Mouse (Mus musculus) intestine, embryonic 15.5 days (tissue): ENCODE data around the gene Lrrc8b. TPM values are rescaled to one million over a fixed set of nuclear protein-coding genes. Genes with fewer than 3 reads are reported as not detected.

ENCODE experiments used
- ATAC-seq: fragments of 200-750 bp; cut with Nextera tagmentation; 2 replicates; pipeline ENCODE4 v1.8.0; 2017; ENCODE audit warnings: moderate TSS enrichment, moderate library complexity
- H3K27ac ChIP-seq: fragments of 300-500 bp; sonication (generic); 2 replicates; pipeline ENCODE4 v1.5.1; 2015; ENCODE audit warnings: mild to moderate bottlenecking, inconsistent platforms
- H3K27me3 ChIP-seq: fragments of 300-500 bp; sonication (generic); replicated peaks from 2 replicates; pipeline ENCODE4 v1.6.1; 2015; ENCODE audit warnings: inconsistent platforms
- H3K36me3 ChIP-seq: fragments of 300-500 bp; sonication (generic); 2 replicates; pipeline ENCODE4 v1.6.1; 2015; ENCODE audit warnings: inconsistent platforms
- H3K4me1 ChIP-seq: fragments of 300-500 bp; sonication (generic); replicated peaks from 2 replicates; pipeline ENCODE4 v1.6.1; 2015; ENCODE audit warnings: inconsistent platforms
- H3K4me2 ChIP-seq: fragments of 300-500 bp; sonication (generic); replicated peaks from 2 replicates; pipeline ENCODE4 v1.6.1; 2015; ENCODE audit warnings: mild to moderate bottlenecking, inconsistent platforms
- H3K4me3 ChIP-seq: fragments of 300-500 bp; sonication (generic); replicated peaks from 2 replicates; pipeline ENCODE4 v1.5.1; 2015; ENCODE audit warnings: inconsistent platforms
- H3K9ac ChIP-seq: fragments of 300-500 bp; sonication (generic); 2 replicates; pipeline ENCODE4 v1.6.1; 2015; ENCODE audit warnings: inconsistent platforms
- H3K9me3 ChIP-seq: fragments of 300-500 bp; sonication (generic); 2 replicates; pipeline ENCODE4 v1.6.1; 2016; ENCODE audit warnings: inconsistent platforms
- WGBS: fragments of 180-500 bp; shearing (Covaris S2); methylation state at CpG from one replicate; pipeline ENCODE4 v1.1.7; 2015; 5-methylcytosine and 5-hydroxymethylcytosine counted together
- polyA plus RNA-seq: library from polyadenylated mRNA; unstranded; fragments of >200 nt; fragmentation: Nextera tagmentation; extraction: Ambion mirVana; gene quantifications from 2 replicates; pipeline ENCODE4 v1.2.1, GENCODE M21; 2015

Gene Lrrc8b
- polyA plus RNA-seq, 1 experiment from 2014 or later, result 6.3 TPM

- no peaks in the 10 kb centered on the region for H3K27me3 ChIP-seq
- H3K4me3 ChIP-seq, result no peak overlapping the region
- no peak overlapping the region for H3K27ac ChIP-seq
- no peaks in the 10 kb centered on the region for H3K9me3 ChIP-seq
- H3K4me1 ChIP-seq, result 0 out of 2 replicates have a peak, but pooled peaks cover 3% of the 10 kb centered on the region
- H3K36me3 ChIP-seq, result no peaks in the 10 kb centered on the region
- H3K9ac ChIP-seq, result no peak overlapping the region
- 53% methylated on average over 10 of the region's 10 CpGs for WGBS
- no peak overlapping the region for H3K4me2 ChIP-seq
- no peak for ATAC-seq
Measured at GRCm38 (mm10) chr5:105492367-105493246, 77.0 kb downstream of the Lrrc8b start.

- ATAC-seq, result no peak
- 89% methylated on average over 7 of the region's 7 CpGs for WGBS
- no peak overlapping the region for H3K4me2 ChIP-seq
Measured at GRCm38 (mm10) chr5:105493377-105493776, 77.8 kb downstream of the Lrrc8b start.

GRCm38 (mm10) chr5:105494246-105494917 is 78.8 kb downstream of the Lrrc8b start:
- Histone ChIP-seq H3K4me2 (0 out of 2 replicates have a peak overlapping the region, but pooled peaks have one; percentile 60), H3K4me3 (no peak overlapping the region), H3K27ac (no peak overlapping the region), H3K4me1 (0 out of 2 replicates have a peak, but pooled peaks cover 3% of the 10 kb centered on the region), H3K9me3 (no peaks in the 10 kb centered on the region), H3K36me3 (no peaks in the 10 kb centered on the region), H3K9ac (no peak overlapping the region), H3K27me3 (no peaks in the 10 kb centered on the region)
- WGBS, result 55% methylated on average over 10 of the region's 10 CpGs
- no peak for ATAC-seq

More at GRCm38 (mm10) chr5:105493377-105493776, 77.8 kb downstream of the Lrrc8b start:
- Histone ChIP-seq H3K4me3 (no peak overlapping the region), H3K27ac (no peak overlapping the region), H3K9ac (no peak overlapping the region), H3K9me3 (no peaks in the 10 kb centered on the region), H3K4me1 (0 out of 2 replicates have a peak, but pooled peaks cover 3% of the 10 kb centered on the region), H3K36me3 (no peaks in the 10 kb centered on the region), H3K27me3 (no peaks in the 10 kb centered on the region)

DNA sequence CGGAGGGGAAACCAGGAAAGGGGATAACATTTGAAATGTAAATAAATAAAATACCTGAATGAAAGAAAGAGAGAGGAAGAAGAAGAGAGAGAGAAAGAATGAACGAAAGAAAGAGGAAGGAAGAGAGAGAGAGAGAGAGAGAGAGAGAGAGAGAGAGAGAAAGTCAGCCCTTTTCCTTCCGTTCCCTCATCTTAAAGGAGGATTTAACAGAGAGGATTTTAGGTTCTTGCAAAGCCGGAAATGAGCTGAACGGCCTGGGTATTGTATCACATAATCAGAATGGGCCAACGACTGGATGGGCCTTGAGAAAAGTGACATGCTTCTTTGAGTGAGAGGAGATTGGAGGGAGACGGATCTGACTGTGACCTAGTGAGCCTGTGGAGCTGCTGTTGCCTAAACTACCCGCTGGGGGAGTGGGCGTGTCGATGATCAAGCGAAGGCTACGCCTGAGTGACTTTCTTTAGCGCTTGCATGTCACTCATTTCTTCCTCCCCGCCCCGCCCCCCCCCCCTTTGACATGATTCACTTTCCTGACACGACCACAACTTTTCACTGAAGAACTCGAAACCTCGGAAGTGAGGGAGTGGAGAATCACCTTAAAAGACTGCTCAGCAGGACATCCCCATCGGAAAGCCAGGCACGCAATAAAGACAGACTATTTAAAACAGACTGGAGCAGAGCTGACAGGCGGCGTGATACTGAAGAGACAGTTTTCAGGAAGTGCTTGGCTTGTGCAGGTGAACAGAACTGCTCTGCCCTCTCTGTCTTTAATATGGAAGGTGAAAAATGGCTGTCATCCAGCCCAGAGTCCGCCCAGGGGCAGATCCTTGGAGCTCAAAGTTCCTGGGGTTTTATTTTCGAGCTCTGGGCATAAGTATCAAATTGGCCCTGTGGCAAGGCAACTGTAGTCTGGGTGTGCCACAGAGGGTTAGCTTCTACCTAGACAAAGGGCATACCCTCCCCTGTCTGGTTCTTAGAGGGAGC is 79.6 kb downstream of the Lrrc8b start:
- Histone ChIP-seq H3K4me2 (peak overlapping the region; percentile 60), H3K36me3 (no peaks in the 10 kb centered on the region), H3K27me3 (no peaks in the 10 kb centered on the region), H3K4me1 (0 out of 2 replicates have a peak, but pooled peaks cover 3% of the 10 kb centered on the region), H3K4me3 (peak overlapping the region; percentile 24), H3K9ac (peak overlapping the region; percentile 20; the same call in 1 of the 2 replicates), H3K27ac (no peak overlapping the region), H3K9me3 (no peaks in the 10 kb centered on the region)
- WGBS, result 10% methylated on average over 22 of the region's 24 CpGs
- peak; percentile 86 for ATAC-seq

DNA sequence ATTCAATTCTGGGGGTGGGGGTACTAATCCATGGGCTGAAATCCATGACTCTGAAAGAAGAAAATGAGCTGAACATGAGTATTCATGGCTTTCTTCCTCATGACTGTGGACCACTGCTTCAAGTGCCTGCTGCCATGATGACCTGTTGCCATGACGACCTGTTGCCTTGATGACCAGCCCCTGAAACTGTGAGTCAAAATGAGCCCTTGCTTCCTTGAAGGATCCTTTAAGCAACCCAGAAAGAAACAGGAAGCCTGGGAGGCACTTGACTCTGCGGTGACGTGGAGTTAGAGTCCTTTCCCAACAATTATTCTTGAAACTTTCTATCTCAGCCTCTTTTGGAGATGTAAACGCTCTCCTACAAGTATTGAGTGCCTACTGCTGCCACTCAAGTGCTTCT is 80.6 kb downstream of the Lrrc8b start:
- Histone ChIP-seq H3K27me3 (no peaks in the 10 kb centered on the region), H3K9me3 (no peaks in the 10 kb centered on the region), H3K4me2 (no peak overlapping the region), H3K27ac (no peak overlapping the region), H3K4me1 (0 out of 2 replicates have a peak, but pooled peaks cover 3% of the 10 kb centered on the region), H3K4me3 (no peak overlapping the region), H3K9ac (no peak overlapping the region), H3K36me3 (no peaks in the 10 kb centered on the region)
- 87% methylated on average over 4 of the region's 4 CpGs for WGBS
- no peak for ATAC-seq

- H3K36me3 ChIP-seq, result no peaks in the 10 kb centered on the region
- 86% methylated on average over 7 of the region's 7 CpGs for WGBS
- no peaks in the 10 kb centered on the region for H3K27me3 ChIP-seq
- ATAC-seq, result no peak
- H3K9me3 ChIP-seq, result no peaks in the 10 kb centered on the region
- no peak overlapping the region for H3K4me2 ChIP-seq
- 0 out of 2 replicates have a peak, but pooled peaks cover 3% of the 10 kb centered on the region for H3K4me1 ChIP-seq
- H3K27ac ChIP-seq, result no peak overlapping the region
- H3K9ac ChIP-seq, result no peak overlapping the region
- H3K4me3 ChIP-seq, result no peak overlapping the region
Measured at GRCm38 (mm10) chr5:105496586-105496985, 81.0 kb downstream of the Lrrc8b start.

- no peaks in the 10 kb centered on the region for H3K36me3 ChIP-seq
- ATAC-seq, result no peak
- no peaks in the 10 kb centered on the region for H3K27me3 ChIP-seq
- no peak overlapping the region for H3K4me2 ChIP-seq
- no peak overlapping the region for H3K9ac ChIP-seq
- no peaks in the 10 kb centered on the region for H3K9me3 ChIP-seq
- H3K4me3 ChIP-seq, result no peak overlapping the region
- no peak overlapping the region for H3K27ac ChIP-seq
- H3K4me1 ChIP-seq, result 0 out of 2 replicates have a peak, but pooled peaks cover 3% of the 10 kb centered on the region
- WGBS, result 61% methylated on average over 4 of the region's 4 CpGs
Measured at GRCm38 (mm10) chr5:105498429-105499000, 82.9 kb downstream of the Lrrc8b start.

GRCm38 (mm10) chr5:105499396-105499795 is 83.8 kb downstream of the Lrrc8b start:
- Histone ChIP-seq H3K4me3 (no peak overlapping the region), H3K9ac (no peak overlapping the region), H3K27me3 (no peaks in the 10 kb centered on the region), H3K27ac (no peak overlapping the region), H3K9me3 (no peaks in the 10 kb centered on the region), H3K36me3 (no peaks in the 10 kb centered on the region), H3K4me1 (0 out of 2 replicates have a peak, but pooled peaks cover 3% of the 10 kb centered on the region), H3K4me2 (no peak overlapping the region)
- no peak for ATAC-seq
- WGBS, result 45% methylated on average over 1 of the region's 1 CpGs

DNA sequence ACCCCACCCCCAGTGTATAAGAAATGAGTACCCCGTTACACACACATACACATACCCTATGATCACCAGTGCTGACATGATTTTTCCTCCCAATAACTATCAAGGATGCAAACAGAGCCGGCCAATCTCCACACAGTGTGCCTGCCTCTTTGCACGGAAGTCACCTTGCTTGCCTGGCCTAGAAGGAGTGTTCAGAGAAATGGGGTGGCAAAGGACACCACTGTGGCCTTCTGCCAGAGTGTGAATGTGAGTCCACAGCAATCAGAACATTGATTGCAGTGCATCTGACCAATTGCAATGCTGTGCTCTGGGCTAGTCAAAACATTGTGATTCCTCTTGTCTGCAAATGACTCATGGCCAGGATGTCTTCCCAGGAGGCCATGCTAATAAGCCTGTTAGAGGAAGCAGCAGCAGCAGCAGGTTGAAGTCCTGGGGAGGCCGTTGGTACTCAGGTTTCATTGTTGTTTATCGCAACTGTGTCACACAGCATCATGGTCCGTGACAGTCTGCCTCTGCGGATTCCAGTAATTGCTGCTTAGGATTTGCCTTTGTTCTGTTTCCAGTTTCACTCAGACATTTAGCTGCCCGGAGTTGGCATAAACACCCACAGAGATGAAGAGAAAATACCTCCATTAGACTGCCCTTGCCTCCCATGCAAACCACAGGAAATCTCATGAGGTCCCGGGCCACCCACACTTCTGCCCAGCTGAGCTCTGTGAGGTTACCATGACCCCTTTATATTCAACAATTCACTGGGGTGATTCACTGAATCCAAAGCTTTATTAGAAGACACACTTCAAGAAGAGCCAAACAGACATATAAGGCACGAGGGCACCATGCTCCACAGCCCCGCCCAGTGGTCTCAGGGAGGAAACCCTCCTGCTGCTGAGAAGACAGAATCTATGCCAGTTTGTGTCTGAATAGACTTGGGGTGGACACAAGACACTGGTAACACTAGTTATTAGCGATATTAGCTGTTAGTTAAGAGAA is 84.9 kb downstream of the Lrrc8b start:
- 58% methylated on average over 12 of the region's 12 CpGs for whole genome bisulfite sequencing
- ATAC-seq, result no peak
- Histone ChIP-seq H3K27ac (no peak overlapping the region), H3K4me3 (no peak overlapping the region), H3K36me3 (no peaks in the 10 kb centered on the region), H3K4me2 (no peak overlapping the region), H3K4me1 (no peaks in the 10 kb centered on the region), H3K27me3 (no peaks in the 10 kb centered on the region), H3K9ac (no peak overlapping the region), H3K9me3 (no peaks in the 10 kb centered on the region)

DNA sequence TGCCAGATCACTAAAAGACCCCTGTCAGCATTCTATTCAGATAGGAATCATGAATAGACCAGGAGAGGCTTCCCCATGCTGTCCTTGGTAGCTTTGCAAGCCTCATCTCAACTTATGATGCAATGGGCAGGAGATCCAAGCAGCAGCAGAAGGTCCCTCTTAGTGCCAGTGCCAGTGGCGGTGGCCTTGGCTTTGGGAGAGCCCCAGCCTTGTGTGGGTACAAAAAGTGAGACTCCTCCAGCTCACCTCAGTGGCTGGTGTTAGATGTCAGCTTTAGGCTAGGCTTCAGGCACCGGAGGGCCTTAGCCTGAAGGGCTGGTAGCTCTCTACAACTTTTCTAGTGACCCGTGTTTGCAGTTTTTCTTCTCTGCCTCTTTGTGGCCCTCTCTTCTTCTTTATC is 85.6 kb downstream of the Lrrc8b start:
- Histone ChIP-seq H3K27me3 (no peaks in the 10 kb centered on the region), H3K36me3 (no peaks in the 10 kb centered on the region), H3K27ac (no peak overlapping the region), H3K4me3 (no peak overlapping the region), H3K9ac (no peak overlapping the region), H3K9me3 (no peaks in the 10 kb centered on the region), H3K4me2 (no peak overlapping the region), H3K4me1 (no peaks in the 10 kb centered on the region)
- 87% methylated on average over 3 of the region's 3 CpGs for WGBS
- ATAC-seq, result no peak
